Comparison of ENCODE assay signal across 10 mouse cellular contexts in genomic region chr6:85373066-85373860, GRCm38 (mm10). TPM values are rescaled to one million over a fixed set of nuclear protein-coding genes. Genes with fewer than 3 reads are reported as not detected.
DNase-seq lines count a peak whose midpoint lies in the region; ATAC-seq and TF ChIP-seq lines count a peak whose summit lies in the region.
"Had no signal": no experiment of that assay in that cellular context is flagged by ENCODE, and none has a peak within 500 bp of the region (broad histone marks: within the 10 kb centered on the region; RNA-seq: fewer than 3 reads in every experiment).

No protein-coding gene starts in this region.

- H3K36me3 ChIP-seq in heart, embryonic 12.5 days: peaks cover 7% of the 10 kb centered on the region
- H3K36me3 ChIP-seq in MEL (ENCODE audit: control insufficient read depth in 1 of 2, insufficient read depth in 2 of 2, low read length in 2 of 2): peaks cover 0 to 24% of the 10 kb centered on the region in 2 experiments; a peak in 2 of 4 replicates
- no peaks in the 10 kb centered on the region for H3K36me3 ChIP-seq in hindbrain, embryonic 10.5 days
- no peaks in the 10 kb centered on the region for H3K36me3 ChIP-seq in midbrain, embryonic 10.5 days

- no peak for TF ChIP-seq RAD21 in MEL (IDR thresholded peaks at IDR 0.05; ENCODE audit: low read depth, low read length)

- ATAC-seq in heart, embryonic 12.5 days (ENCODE audit: insufficient number of reproducible peaks, low FRiP score): no peak

- TF ChIP-seq EP300 in MEL (IDR thresholded peaks at IDR 0.05; ENCODE audit: low read depth in 1 of 2, low read length in 2 of 2): no peak

- H3K27ac ChIP-seq in heart, embryonic 12.5 days (ENCODE audit: poor library complexity, severe bottlenecking): peak overlapping the region; percentile 69
- no peak overlapping the region for H3K27ac ChIP-seq in MEL (ENCODE audit: control insufficient read depth, low read depth, low read length)
- peak overlapping the region; percentile 83 for H3K27ac ChIP-seq in hindbrain, embryonic 10.5 days
- peak overlapping the region; percentile 82; the same call in 1 of the 2 replicates for H3K27ac ChIP-seq in midbrain, embryonic 10.5 days (replicated peaks)

- WGBS in heart, embryonic 12.5 days: 75% methylated on average over 10 of the region's 10 CpGs
- WGBS in hindbrain, embryonic 10.5 days: 84% methylated on average over 10 of the region's 10 CpGs
- WGBS in midbrain, embryonic 10.5 days: 89% methylated on average over 10 of the region's 10 CpGs

- intact Hi-C loops in gastrocnemius, postnatal 36 days (cut with DNase I): no loop called here

- peaks cover 66% of the 10 kb centered on the region for H3K4me1 ChIP-seq in heart, embryonic 12.5 days (replicated peaks)
- H3K4me1 ChIP-seq in MEL (ENCODE audit: control insufficient read depth in 1 of 2, insufficient read depth in 2 of 2, low read length in 2 of 2): peaks cover 7 to 36% of the 10 kb centered on the region in 2 experiments
- H3K4me1 ChIP-seq in hindbrain, embryonic 10.5 days (replicated peaks): peaks cover 21% of the 10 kb centered on the region
- H3K4me1 ChIP-seq in midbrain, embryonic 10.5 days: peaks cover 19% of the 10 kb centered on the region

- H3K79me2 ChIP-seq in MEL (ENCODE audit: control insufficient read depth, insufficient read depth, low read length, poor library complexity): no peaks in the 10 kb centered on the region

- H3K9me3 ChIP-seq in heart, embryonic 12.5 days (replicated peaks): no peaks in the 10 kb centered on the region
- no peaks in the 10 kb centered on the region for H3K9me3 ChIP-seq in MEL (replicated peaks; ENCODE audit: insufficient read depth, low read length)
- H3K9me3 ChIP-seq in hindbrain, embryonic 10.5 days: no peaks in the 10 kb centered on the region
- no peaks in the 10 kb centered on the region for H3K9me3 ChIP-seq in midbrain, embryonic 10.5 days (replicated peaks)

- TF ChIP-seq POLR2A in MEL (IDR thresholded peaks at IDR 0.05; ENCODE audit: control insufficient read depth in 1 of 2, insufficient read depth in 1 of 2, low read depth in 1 of 2, low read length in 2 of 2, poor library complexity in 1 of 2): no peak

- peak overlapping the region; percentile 78 for H3K4me2 ChIP-seq in heart, embryonic 12.5 days

- DNase-seq in heart, adult 9 months (ENCODE audit: low spot score in 2 of 2): no peak
- DNase-seq in MEL (ENCODE audit: low read depth, low spot score): no peak
- no peak for DNase-seq in hindbrain, embryonic 10.5 days (ENCODE audit: low spot score)
- DNase-seq in midbrain, embryonic 10.5 days (ENCODE audit: low spot score): no peak
- DNase-seq in T-cell, adult 2 months (ENCODE audit: low spot score): no peak
- DNase-seq in gastrocnemius, postnatal 36 days: no peak
- DNase-seq in frontal cortex, postnatal 36 days (ENCODE audit: low spot score in 2 of 2): no peak

- peak overlapping the region; percentile 80 for H3K4me3 ChIP-seq in heart, embryonic 12.5 days
- peak overlapping the region; percentile 75 to 94 for H3K4me3 ChIP-seq in MEL (ENCODE audit: control insufficient read depth in 1 of 2, insufficient read depth in 1 of 2, low read depth in 2 of 2, low read length in 2 of 2)
- peak overlapping the region; percentile 80 for H3K4me3 ChIP-seq in hindbrain, embryonic 10.5 days
- H3K4me3 ChIP-seq in midbrain, embryonic 10.5 days: peak overlapping the region; percentile 86

- TF ChIP-seq CTCF in MEL (IDR thresholded peaks at IDR 0.05 in 2 of 3, conservative IDR thresholded peaks at IDR 0.05 in 1 of 3; ENCODE audit: control insufficient read depth in 1 of 3, insufficient read depth in 1 of 3, low read depth in 2 of 3, low read length in 3 of 3, poor library complexity in 1 of 3, severe bottlenecking in 1 of 3): no peak

- H3K9ac ChIP-seq in heart, embryonic 12.5 days: peak overlapping the region; percentile 97
- H3K9ac ChIP-seq in MEL (ENCODE audit: control insufficient read depth, low read depth, low read length, poor library complexity, severe bottlenecking): peak overlapping the region; percentile 80

- H3K27me3 ChIP-seq in heart, embryonic 12.5 days (replicated peaks): no peaks in the 10 kb centered on the region
- no peaks in the 10 kb centered on the region for H3K27me3 ChIP-seq in MEL (ENCODE audit: control insufficient read depth in 1 of 2, insufficient read depth in 2 of 2, low read length in 2 of 2)
- peaks cover 61% of the 10 kb centered on the region for H3K27me3 ChIP-seq in hindbrain, embryonic 10.5 days (ENCODE audit: insufficient read depth, poor library complexity, severe bottlenecking)
- H3K27me3 ChIP-seq in midbrain, embryonic 10.5 days (ENCODE audit: low read depth, poor library complexity, severe bottlenecking): peaks cover 69% of the 10 kb centered on the region

TF ChIP-seq in MEL, 35 proteins besides CTCF, POLR2A, EP300 and RAD21:
- TF ChIP-seq MAX (IDR thresholded peaks at IDR 0.05; ENCODE audit: low read length) (no peak), ETS1 (IDR thresholded peaks at IDR 0.05; ENCODE audit: low read depth, low read length) (no peak), ZNF384 (IDR thresholded peaks at IDR 0.05; ENCODE audit: low read depth, low read length) (no peak), HCFC1 (IDR thresholded peaks at IDR 0.05; ENCODE audit: low read depth, low read length) (no peak), MXI1 (IDR thresholded peaks at IDR 0.05; ENCODE audit: low read depth, low read length) (no peak), MAFK (IDR thresholded peaks at IDR 0.05; ENCODE audit: borderline replicate concordance, low read depth, low read length) (no peak), E2F4 (IDR thresholded peaks at IDR 0.05; ENCODE audit: borderline replicate concordance, low read depth, low read length) (no peak), MAZ (IDR thresholded peaks at IDR 0.05; ENCODE audit: low read depth, low read length) (no peak), NELFE (IDR thresholded peaks at IDR 0.05; ENCODE audit: low read depth, low read length) (no peak), MYC (IDR thresholded peaks at IDR 0.05; ENCODE audit: low read depth, low read length) (no peak), ZC3H11A (IDR thresholded peaks at IDR 0.05; ENCODE audit: low read depth, low read length) (no peak), GATA1 (IDR thresholded peaks at IDR 0.05; ENCODE audit: low read depth, low read length) (no peak), TCF12 (IDR thresholded peaks at IDR 0.05; ENCODE audit: low read depth, low read length) (no peak)

RNA-seq across cellular contexts. Expression of gene Rab11fip5, which starts 1.2 kb away (rescaled TPM):
- polyA plus RNA-seq in heart, embryonic 12.5 days (2016; fragmentation: Nextera tagmentation; extraction: Ambion mirVana): 42.0 and 42.6 TPM in 2 replicates
- 3.1 and 3.3 TPM in 2 replicates for total RNA-seq in MEL (2012; rRNA removed)
- polyA plus RNA-seq in MEL (2012; ENCODE audit: insufficient read depth in 1 of 2, insufficient read length in 2 of 2, low read depth in 1 of 2, low replicate concordance in 2 of 2, missing spikeins in 1 of 2): 1 to 10 TPM in 1 of 2 experiments, not detected in 1; 8.5 TPM
- polyA plus RNA-seq in hindbrain, embryonic 10.5 days (2016; fragmentation: Nextera tagmentation; extraction: Ambion mirVana): 3.9 and 5.8 TPM in 2 replicates
- polyA plus RNA-seq in midbrain, embryonic 10.5 days (2016; fragmentation: Nextera tagmentation; extraction: Ambion mirVana): 4.2 and 6.4 TPM in 2 replicates
- 10 to 100 TPM; 20.2 to 26.7 TPM for total RNA-seq in gastrocnemius, postnatal 36 days (2021)

RNA-seq across cellular contexts. Expression of gene Sfxn5, which starts 40.0 kb away (rescaled TPM):
- polyA plus RNA-seq in heart, embryonic 12.5 days (2016; fragmentation: Nextera tagmentation; extraction: Ambion mirVana): 2.9 and 3.9 TPM in 2 replicates
- total RNA-seq in MEL (2012; rRNA removed): 1.8 and 2.0 TPM in 2 replicates
- polyA plus RNA-seq in MEL (2012; ENCODE audit: insufficient read depth in 1 of 2, insufficient read length in 2 of 2, low read depth in 1 of 2, low replicate concordance in 2 of 2, missing spikeins in 1 of 2): 1 to 10 TPM in 1 of 2 experiments, not detected in 1; 3.0 TPM
- 8.0 and 9.4 TPM in 2 replicates for polyA plus RNA-seq in hindbrain, embryonic 10.5 days (2016; fragmentation: Nextera tagmentation; extraction: Ambion mirVana)
- polyA plus RNA-seq in midbrain, embryonic 10.5 days (2016; fragmentation: Nextera tagmentation; extraction: Ambion mirVana): 8.7 and 10.5 TPM in 2 replicates
- 1 to 10 TPM; 6.9 TPM for total RNA-seq in gastrocnemius, postnatal 36 days (2021)

RNA-seq across cellular contexts. Expression of gene Noto, which starts 50.4 kb away (rescaled TPM):
- polyA plus RNA-seq in heart, embryonic 12.5 days (2016; fragmentation: Nextera tagmentation; extraction: Ambion mirVana): not detected in 2 replicates
- not detected in 2 replicates for total RNA-seq in MEL (2012; rRNA removed)
- polyA plus RNA-seq in MEL (2012; ENCODE audit: insufficient read depth in 1 of 2, insufficient read length in 2 of 2, low read depth in 1 of 2, low replicate concordance in 2 of 2, missing spikeins in 1 of 2): not detected
- polyA plus RNA-seq in hindbrain, embryonic 10.5 days (2016; fragmentation: Nextera tagmentation; extraction: Ambion mirVana): not detected in 2 replicates
- not detected in 2 replicates for polyA plus RNA-seq in midbrain, embryonic 10.5 days (2016; fragmentation: Nextera tagmentation; extraction: Ambion mirVana)
- not detected for total RNA-seq in gastrocnemius, postnatal 36 days (2021)
- total RNA-seq: CH12.LX; common myeloid progenitor, adult 5-6 weeks had no signal

RNA-seq across cellular contexts. Expression of gene Smyd5, which starts 58.5 kb away (rescaled TPM):
- 41.3 and 46.1 TPM in 2 replicates for polyA plus RNA-seq in heart, embryonic 12.5 days (2016; fragmentation: Nextera tagmentation; extraction: Ambion mirVana)
- total RNA-seq in MEL (2012; rRNA removed): 82.5 and 102 TPM in 2 replicates
- 100 to 1,000 TPM in 1 of 2 experiments, not detected in 1; 113 TPM for polyA plus RNA-seq in MEL (2012; ENCODE audit: insufficient read depth in 1 of 2, insufficient read length in 2 of 2, low read depth in 1 of 2, low replicate concordance in 2 of 2, missing spikeins in 1 of 2)
- polyA plus RNA-seq in hindbrain, embryonic 10.5 days (2016; fragmentation: Nextera tagmentation; extraction: Ambion mirVana): 69.3 and 82.0 TPM in 2 replicates
- 75.6 and 83.9 TPM in 2 replicates for polyA plus RNA-seq in midbrain, embryonic 10.5 days (2016; fragmentation: Nextera tagmentation; extraction: Ambion mirVana)
- 1 to 10 TPM; 6.8 TPM for total RNA-seq in gastrocnemius, postnatal 36 days (2021)
